Mouse (Mus musculus): ENCODE measurements around the gene Ube2e1. TPM values are rescaled to one million over a fixed set of nuclear protein-coding genes. Genes with fewer than 3 reads are reported as not detected.

The Ube2e1 gene
- polyA plus RNA-seq, 1 experiment = 72.3 TPM

DNA sequence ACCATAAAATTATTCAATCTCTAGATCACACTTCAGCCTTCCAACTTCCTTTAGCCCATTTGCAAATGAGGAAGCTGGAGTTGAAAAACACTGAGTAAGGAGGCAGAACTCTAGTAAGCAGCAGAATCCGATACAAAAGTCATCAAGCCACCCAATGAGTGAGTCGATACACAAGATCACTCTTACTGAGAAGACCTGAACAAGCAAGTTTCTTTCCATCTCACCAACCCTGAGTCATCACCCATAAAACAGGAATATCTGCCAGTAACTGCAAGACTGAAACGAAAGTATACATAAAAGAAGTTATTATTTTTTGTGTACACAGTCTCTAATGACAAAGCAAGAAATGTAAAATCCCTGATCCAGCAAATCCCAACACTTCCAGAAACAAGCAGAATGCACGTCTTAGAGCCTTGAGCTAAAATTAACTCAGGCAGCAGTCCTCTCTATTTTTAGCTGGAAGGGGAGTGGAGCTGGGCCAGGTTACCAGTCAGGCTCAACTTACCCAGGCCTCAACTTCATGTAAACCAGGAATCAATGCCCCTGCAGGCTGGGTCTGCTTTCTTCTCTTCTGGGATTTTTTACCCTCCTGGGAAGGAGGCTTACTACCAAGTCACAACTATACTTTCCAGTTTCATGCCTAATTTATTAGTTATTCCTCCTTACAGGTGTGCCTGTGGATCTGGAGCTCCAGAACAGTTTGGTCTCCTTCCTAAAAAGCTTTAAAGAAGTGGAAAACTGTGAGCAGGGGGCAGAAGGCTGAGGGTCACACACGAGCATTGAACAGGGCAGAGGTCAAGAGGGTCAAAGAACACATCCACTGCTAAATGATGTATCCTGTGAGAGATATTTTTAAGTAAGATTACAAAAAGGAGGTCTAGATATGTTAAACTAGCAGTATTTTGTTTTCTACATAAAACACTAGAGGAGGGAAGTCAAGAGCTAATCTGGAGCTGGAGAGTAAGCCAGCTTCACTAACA, 97.4 kb downstream of the Ube2e1 start:
- TF ChIP-seq GATA1 (IDR thresholded peaks at IDR 0.05; ENCODE audit: low read length) = no peak

DNA sequence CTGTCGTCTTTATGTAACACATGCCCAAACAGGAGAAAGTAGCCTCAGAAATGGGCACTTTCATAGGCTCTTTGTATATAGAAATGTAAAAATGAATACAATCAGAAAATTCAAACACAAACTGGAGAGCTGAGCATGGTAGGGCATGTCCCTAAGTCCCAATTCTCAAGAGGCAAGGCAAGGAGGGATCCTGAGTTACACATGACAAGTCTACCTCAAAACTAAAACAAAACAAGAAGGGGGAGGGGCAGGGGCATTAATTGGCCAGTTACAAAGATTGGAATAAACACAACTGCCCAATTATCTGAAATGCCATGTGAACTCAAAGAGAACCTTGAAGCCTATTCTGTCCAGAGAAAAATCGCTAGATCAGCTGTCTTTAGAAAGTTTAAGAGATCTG, 98.6 kb downstream of the Ube2e1 start:
- TF ChIP-seq GATA1 (IDR thresholded peaks at IDR 0.05; ENCODE audit: low read length) = no peak

Other genes starting within 250 kb of the Ube2e1 start
- gene Nr1d2, start 92.7 kb downstream of the Ube2e1 start, polyA plus RNA-seq (2012) = 1.1 and 2.1 TPM in 2 replicates
- gene Nkiras1, start 60.7 kb downstream of the Ube2e1 start, polyA plus RNA-seq (2012) = 0.93 and 1.3 TPM in 2 replicates
- 90.0 and 188 TPM in 2 replicates for gene Rpl15, start 60.5 kb downstream of the Ube2e1 start, polyA plus RNA-seq (2012)